Mouse (Mus musculus) stomach, postnatal 0 days (tissue): ENCODE data around the gene Sept7.

Experiments used
- CTCF ChIP-seq: IDR thresholded peaks from 2 replicates; pipeline ENCODE4 v1.5.1; 2016; ENCODE audit warnings: antibody characterized with exemption, low read depth, mild to moderate bottlenecking, moderate library complexity
- EP300 ChIP-seq: optimal IDR thresholded peaks from 2 replicates; pipeline ENCODE3; 2016; ENCODE audit warnings: antibody characterized with exemption

- TF ChIP-seq CTCF (no peak), EP300 (no peak)
Observed at GRCm38 (mm10) chr9:25267133-25267532, 14.9 kb downstream of the Sept7 start.
